Mouse (Mus musculus) left cerebral cortex, adult 18-20 months (tissue): Measurements from ENCODE around the gene Nfib. TPM values are rescaled to one million over a fixed set of nuclear protein-coding genes. Genes with fewer than 3 reads are reported as not detected.

Experiments
- DNase-seq, 2 experiments: peaks; one replicate each; pipeline ENCODE4 v3.0.0; 2021 to 2022; ENCODE audit warnings: low spot score in 2 of 2, mixed read lengths in 1 of 2
- total RNA-seq, 2 experiments: library from RNA; stranded (reverse); gene quantifications; 2 replicates each; pipeline ENCODE4 v1.2.3; 2021

Gene Nfib
- total RNA-seq, 2 experiments from 2014 or later: 79.0 to 80.3 TPM

DNA sequence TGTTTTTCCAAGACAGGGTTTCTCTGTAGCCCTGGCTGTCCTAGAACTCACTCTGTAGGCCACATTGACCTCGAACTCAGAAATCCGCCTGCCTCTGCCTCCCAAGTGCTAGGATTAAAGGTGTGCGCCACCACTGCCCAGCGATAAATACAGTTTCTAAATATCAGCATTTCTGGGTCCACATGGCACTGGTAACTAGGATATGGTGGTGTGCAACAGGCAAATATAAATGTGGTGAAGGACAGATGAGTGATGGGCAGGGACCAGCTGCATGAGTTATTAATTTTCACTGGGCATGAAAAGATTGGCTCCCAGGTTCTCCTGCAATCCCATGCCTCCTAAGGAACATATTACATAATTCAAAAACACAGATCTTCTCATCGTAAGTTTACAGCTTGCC lies 266.9 kb downstream of the Nfib start:
- no peak for DNase-seq

DNA sequence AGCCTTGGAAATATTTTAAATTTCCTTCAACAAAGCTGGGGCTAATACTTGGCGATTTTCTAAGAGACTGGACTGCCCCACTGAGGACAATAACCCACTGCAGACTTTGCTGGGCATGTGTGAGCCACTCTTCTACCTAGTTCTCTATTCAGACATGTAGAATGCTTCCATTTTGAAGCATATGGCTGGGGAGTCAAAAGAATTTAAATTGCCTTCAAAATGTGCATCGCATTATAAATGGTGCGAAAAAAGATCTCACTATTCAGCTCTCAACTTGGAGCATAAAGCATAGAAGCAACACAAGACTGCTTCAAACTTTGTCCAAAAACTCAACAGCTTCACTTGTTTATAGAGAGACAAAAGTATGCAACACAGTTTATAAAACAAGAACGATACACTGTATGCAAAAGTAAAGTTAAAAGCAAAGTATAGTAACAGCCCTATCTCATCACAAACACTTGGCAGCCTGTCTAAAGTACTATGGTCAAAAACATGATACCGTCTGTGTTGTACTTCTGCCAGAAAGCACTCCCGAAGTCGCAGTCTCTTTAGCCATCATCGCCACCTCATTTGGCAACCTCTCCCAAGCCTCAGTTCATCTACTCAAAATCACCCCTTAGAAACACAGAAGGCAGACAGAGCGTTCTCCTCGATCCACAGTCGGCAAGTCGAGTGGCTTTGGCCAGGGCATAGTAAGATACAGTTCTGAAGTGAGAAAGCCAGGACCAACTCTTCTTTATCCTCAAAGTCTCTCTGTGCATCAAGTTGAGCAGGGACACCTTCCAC lies 267.8 kb downstream of the Nfib start:
- no peak for DNase-seq

DNA sequence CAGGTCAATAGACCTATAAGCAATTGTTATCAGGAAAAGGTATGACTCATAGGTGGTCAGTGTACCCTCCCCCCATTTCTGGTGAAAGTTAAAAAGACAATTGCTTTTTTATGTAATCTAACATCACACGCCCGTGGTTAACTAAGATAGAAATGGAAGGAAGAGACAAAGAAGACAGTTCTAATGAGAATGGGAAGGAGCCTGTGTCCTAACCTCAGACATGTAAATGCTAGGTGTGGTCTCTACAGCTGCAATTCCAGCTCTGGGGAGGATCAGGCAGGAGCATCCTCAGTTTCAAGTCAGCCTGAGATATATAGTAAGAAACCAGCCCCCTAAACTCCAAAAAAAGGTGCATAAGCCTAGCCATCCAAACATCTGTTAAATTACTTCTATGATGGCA lies 268.9 kb downstream of the Nfib start:
- no peak for DNase-seq

DNA sequence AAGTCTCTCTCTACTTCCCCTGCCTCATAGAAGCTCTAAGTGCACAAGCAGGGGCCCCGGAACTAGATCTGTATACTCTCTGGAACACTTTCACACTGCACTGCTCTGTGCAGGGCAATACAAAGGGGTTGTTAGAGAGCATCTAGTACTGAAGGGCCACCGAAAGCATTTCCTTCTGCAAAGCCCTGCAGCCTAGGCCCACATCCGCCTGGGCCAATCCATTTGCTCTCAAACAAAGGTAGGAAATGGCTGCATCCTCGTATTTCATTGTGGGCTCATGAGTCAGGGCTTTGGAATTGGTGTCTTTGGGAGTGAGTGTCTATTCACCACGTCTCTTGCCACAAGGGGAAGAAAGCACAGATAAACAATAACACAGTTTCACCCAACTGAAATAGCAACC lies 269.8 kb downstream of the Nfib start:
- no peak for DNase-seq

DNA sequence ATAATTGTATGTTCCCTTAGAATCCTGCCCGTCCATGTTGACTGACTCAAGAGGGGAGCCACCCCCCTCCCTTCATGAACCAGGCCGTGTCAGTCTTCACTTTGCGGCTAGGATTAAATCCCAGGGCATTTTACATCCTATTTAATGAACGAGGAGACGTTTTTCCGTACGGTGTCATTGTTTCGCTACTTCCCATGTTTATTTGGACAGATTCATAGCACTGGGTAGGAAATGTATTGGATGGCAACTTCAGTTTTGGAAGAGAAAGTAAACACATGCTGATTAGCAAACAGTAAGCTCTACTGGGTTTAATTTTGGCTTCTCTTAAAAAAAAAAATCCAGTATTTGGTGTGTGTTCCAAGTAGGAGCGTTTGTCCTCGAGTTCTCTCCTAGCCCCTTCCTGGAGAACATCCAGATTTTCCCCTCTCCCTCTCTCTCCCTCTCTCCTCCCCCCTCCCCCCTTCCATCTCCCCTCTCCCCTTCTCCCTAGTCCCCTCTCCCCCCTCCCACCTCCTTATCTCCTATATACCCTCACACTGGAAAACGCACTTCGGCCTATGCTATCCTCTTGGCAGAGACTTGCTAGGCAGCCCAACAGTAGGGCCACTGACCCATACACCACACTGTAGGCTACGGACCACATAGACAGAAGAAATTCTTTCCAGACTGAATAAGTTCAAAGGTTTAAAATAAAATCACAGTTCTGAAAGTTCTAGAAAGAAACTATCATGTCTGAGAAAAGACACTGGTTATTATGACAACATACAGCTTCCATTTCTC lies 271.4 kb downstream of the Nfib start:
- DNase-seq: no peak

DNA sequence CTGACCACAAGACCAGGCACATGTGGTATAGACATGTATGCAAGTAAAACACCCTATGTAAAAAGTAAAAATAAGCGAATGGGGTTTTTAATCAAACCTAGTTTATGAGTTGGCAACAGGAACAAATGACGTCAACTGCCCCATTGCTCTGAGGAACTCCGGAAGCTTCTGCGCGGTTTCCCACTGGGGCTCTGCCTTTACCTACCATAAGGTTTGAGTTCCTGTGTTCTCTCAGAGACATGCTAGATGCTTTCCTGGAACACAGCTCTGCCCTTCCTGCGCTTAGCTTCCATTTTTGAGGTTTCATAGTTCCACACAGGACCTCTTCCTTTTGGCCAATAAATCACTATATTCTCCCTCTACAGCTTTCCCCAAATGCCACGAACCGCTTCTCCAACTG lies 273.7 kb downstream of the Nfib start:
- no peak for DNase-seq

DNA sequence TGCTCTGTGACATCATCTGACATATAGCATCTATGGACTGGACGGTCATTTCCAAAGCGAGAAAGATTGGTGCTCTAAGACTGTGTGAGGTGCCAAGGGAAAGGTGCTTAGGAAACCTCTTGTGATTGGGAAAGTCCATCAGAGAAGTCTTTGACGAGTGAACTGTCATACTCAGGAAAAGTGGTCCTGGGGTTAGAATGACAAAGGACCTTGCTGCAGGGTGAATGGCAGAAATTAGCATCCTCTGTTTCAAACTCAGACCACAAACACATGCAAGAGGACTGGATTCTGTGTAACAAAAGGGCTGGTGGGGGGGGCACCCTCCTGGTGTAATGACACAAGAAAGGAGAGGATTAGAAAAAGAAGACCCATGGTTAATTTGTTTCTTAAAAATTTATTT lies 274.7 kb downstream of the Nfib start:
- DNase-seq: no peak

DNA sequence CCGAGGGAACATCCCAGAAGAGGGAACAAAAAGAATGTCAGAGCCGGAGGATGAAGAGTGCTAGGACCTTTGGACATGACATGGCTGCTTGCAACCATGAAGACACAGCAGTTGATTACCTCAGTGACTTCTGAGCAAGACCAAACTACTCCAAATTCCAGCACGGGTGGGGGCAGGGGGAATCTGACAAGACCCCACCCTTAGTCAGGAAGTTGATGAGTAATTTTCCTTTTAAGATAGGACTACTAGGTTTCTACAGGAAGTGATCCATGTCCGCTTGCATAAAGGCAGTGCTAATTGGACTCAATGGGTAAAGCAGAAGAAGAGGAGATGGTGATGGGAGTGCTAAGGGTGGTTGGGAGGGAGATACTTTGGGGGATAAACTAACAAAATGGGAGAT lies 279.3 kb downstream of the Nfib start:
- DNase-seq: no peak

DNA sequence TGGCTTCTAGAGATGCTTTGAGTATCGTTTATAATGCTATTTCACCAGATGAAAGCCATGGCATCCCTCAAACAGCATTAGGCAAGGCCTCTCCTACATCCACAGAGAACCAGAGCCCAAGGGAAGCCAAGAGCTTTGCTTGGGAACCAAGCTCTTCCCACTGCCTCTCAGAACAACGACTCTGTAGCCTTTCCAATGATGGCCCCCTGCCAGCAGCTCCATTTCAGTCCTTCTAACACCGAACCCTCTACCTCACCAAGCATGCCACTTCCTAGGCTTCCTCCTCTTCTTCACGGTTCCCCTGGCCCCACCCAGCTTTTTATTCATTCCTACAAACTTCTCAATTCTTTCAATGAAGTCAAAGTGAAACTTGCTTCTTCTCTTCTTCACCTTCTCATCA lies 287.3 kb downstream of the Nfib start:
- DNase-seq: no peak

DNA sequence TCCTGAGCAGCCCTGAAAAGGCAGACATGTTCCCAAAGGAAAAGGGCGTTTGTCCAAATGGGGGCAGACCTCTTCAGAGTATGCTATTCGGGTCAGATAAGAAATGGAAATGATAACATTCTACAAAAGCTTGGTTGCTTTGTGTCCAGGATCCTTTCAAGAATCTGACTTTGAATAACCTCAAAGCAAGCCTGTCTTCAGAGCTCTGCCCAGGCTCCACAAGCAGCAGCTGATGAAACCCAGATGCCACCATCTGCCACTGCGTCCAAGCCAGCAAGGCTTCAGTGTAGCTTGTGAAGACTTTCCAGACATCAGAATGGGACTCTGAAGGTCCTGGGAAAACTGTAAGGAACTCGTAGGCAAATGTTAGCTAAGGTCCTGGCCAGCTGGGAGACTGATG lies 289.7 kb downstream of the Nfib start:
- DNase-seq: no peak

DNA sequence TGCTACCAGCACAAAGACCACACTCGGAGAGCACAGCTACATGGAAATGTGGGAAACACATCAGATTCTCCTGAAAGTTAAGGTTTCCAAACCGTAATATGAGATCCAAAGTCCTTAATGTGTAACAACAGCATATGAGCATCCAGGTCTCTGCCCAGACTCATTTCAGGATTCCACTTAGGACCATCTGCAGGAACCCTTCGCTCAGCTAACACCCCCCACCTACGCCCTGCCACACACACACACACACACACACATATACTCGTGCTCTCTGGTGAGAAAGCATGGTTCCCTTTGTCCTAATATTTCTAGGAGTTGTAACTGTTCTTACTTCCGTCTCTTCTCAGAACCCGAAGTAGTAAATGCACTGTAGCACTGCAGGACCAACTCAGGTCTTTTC lies 292.9 kb downstream of the Nfib start:
- DNase-seq: no peak

DNA sequence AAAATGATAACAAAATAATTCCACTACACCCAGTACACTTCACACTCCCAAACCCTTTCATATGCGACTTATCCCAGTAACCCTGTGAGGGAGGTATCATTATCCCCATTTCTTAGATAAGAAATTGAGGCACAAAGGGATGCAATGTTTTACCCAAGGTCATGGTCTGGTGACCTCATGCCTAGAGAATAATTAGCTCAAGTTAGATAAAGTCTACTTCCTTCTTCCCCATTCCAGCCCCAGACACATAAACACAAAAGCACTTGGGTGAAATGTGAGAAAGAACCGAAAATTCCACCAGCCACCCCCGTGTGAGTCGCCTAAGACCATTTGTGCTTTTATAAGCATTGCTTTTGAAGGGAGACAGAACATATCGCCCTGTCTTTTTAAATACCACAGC lies 293.6 kb downstream of the Nfib start:
- DNase-seq: no peak

DNA sequence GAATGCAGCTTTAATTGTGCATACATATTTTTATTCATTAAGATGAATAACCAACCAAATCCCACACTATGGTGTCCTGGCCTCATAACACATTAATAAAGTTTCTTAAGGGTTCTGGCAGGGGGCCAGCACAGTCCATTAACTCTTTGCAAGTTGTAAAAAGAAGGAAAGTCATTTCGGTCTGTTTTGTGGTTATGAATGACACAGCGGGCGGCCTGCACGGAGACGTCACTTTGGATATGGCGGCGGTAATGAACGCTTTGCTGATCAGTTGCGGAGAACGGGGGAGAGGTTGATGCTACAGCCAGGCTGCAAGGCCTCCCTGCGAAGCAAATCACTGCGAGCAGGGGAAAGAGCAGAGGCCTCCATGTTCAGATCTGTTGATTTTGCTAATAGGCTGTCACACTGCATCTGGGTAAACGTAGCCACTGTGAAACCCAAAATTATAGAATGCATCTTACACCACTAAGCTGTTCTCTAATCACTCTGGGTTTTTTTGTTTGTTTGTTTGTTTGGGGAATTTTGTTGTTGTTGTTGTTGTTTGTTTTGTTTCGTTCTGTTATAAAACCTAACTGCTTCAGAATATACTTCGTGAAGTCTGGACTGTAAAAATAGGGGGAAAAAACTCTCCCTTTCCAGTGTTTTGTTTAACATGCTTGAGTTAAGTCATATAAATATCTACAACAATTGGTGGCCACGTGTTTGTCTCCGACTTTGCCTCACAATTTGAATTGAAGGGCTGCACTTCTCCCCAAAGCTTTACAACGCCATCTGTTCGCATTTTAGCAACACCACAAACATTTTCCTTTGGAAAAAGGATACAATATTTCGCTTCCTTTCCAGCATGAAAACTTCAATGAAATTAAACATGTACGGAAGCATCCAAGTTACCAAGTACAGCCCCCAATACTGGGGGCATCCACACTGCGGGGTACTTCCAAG lies 296.8 kb downstream of the Nfib start:
- no peak for DNase-seq

DNA sequence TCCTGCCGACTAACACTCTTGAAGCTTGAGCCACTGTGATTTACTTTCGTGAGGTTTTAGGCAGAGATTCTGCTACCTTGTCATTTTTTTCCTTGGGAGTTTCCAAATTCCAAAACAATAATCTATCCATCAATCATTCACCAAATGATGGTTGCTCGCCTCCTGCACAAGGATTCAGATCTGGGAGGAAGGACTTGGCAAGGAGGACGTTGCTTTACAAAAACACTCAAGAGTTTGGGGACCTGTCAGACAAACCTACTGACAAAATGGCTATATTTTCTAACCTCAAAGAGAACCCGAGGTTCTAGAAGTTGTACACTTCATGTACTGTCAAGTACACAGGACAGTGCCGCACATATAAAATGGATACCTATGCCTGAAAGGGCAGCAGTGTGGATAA lies 299.0 kb downstream of the Nfib start:
- DNase-seq: no peak

DNA sequence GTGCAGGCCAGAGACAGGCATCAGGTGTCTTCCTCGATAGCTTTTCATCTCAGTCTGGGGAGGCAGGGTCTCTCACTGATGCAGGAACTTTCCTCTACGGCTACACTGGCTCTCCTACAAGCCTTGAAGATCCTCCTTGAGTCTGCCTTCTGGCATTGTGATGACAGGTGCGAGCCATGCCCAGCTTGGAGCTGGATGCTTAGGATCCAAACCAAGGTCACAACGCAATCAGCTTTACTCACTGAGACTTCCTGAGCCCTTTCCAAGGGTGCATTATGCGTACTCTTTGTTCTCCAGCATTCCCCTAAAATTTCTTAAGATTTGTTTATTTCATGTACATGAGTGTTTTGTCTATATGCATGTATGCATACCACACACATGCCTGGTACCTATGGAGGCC lies 299.8 kb downstream of the Nfib start:
- DNase-seq: no peak

DNA sequence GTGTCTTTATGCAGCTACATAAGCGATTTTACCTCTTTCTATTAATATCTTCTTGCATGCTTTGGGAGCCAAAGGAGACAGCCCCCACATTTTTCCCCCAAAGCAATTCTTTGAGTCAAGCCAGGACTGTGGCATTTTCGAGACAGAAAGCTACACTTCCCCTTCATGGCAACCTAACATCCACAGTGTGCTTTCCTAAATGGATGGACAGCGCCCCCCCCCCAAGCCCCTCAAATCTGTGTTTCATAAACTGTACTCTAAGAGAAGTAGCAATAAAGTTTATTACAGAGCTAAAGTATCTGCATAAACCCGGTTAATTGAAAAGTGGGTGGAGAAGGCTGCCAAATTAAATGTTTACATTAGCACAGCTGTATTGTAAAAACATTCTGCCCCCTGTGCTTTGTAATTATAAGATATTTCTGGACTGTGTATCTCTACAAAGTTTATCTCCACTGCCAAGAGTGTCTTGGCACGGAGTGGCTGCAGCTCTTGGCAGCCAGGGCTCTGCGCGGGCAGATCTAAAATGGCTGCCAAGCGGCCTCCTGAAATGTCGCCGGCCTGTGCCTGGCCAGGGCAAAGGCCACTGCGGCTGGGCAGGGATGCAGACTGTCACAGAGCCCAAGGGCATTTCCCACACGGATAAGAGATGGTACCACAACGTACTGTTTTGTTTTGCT lies 301.4 kb downstream of the Nfib start:
- peak; percentile 54 to 59 for DNase-seq

DNA sequence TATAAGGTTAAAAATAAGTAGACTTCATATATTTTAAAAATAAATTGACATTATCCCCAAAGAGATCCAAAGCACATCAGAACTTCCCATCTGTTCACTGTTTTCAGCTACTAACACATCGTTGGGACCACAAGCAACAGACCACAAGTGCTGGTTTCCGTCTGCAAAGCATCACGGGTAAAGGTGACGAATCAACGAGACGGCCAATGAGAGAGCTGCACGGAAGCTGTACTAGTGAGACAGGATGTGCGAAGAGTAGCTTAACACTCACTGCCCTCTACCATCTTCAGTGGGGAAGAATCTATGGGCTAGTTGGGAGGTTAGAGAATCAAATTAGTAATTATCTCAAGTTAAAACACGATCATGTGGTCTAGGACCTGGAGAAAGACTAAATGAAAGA lies 302.9 kb downstream of the Nfib start:
- no peak for DNase-seq

DNA sequence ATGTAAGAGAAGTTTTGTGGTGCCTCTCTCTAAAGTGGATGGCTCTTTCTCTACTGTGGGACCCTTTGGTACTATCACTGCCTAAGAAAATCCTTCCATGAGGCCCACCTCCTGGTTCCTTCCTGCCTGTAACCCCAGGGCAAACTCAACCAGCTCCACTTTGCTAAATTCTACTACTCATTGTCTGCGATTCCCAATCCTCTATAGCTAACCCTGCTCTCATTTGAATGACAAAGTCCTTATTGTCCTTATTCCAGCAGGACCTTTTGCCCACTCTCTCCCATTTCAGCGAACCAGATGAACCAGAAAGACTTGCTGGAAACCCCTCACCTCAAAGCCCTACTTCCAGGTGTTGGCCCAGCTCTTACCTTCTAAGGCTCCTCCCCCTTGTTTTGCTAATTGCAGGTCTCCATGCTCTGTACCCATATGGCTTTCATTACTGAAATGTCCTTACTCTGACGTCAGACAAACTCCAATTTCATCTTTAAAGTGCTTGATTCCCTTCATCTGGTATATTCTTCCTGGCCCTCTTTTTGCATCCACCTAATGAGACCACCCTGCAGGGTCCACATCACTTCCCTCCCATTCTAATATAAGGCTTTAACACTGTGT lies 304.0 kb downstream of the Nfib start:
- DNase-seq: no peak

DNA sequence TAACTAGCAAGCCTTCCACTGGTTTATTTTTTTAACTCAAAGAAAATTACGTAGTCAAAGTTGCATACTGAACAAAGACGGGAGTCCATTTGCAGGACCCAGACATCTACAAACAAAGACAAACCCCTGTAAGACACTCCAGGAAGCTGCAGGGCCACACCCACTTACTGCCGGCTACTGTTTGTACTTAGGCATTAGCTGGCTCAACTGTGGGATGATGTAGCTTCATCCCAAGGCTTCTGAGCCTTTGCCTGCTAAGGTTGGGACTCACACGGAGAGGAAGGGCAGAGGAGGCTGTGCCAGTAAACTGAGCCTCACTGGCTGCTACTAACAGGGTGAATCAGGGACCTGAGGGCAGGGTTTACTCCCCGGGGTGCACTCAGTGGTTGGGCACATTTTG lies 305.0 kb downstream of the Nfib start:
- DNase-seq: no peak
